Mouse (Mus musculus): ENCODE data around the gene Dapp1. TPM values are rescaled to one million over a fixed set of nuclear protein-coding genes. Genes with fewer than 3 reads are reported as not detected.
"Not testable (repeated sequence)": the region's sequence is repeated elsewhere in the genome, so short reads cannot be mapped to it uniquely, and the experiment has no call there.

Gene Dapp1
- polyA plus RNA-seq, 1 experiment from 2014 or later, result 3.7 TPM

DNA sequence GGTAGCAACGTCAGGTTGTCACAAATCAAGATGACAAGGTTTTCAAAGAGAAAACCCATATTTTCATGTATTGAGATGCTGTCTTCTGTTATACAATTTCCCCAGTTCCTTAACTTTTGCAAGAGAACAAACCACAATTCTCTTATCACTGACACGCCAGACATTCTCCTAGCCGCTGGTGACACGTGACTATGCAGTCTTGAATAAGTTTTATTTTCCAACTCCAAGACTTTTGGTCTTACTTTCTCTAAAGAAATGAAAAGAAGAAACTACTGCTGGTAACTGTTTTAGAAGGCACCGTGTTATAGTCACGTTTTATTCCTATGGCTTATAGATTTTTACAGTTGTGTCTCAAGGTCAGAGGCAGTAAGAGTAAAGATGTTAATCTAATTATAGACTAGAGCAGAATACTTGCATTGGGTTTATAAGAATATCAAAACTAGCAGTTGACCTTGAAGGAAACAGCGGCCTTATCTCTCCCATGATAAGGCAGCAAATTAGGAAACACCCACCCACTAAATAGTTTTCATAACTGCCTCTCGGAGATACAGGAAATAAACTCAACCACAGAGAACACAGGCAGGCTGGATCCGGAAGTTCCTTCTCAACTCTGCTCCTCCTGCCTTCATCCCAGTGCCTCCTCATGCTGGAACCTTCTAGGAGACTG, 12.4 kb downstream of the Dapp1 start:
- no peaks in the 10 kb centered on the region for H3K4me1 ChIP-seq (replicated peaks; ENCODE audit: control insufficient read depth, insufficient read depth, low read length)
- H3K9me3 ChIP-seq (ENCODE audit: control insufficient read depth, low read length), result no peaks in the 10 kb centered on the region
- ATAC-seq (ENCODE audit: low FRiP score) (no peak), DNase-seq (ENCODE audit: low spot score) (no peak)
- H3K27ac ChIP-seq (ENCODE audit: low read depth, low read length), result no peak overlapping the region
- H3K36me3 ChIP-seq (ENCODE audit: control insufficient read depth, insufficient read depth, low read length), result no peaks in the 10 kb centered on the region
- WGBS, result 92% methylated on average over 9 of the region's 9 CpGs
- H3K9ac ChIP-seq (ENCODE audit: low read depth, low read length), result no peak overlapping the region
- H3K4me3 ChIP-seq (ENCODE audit: low read depth, low read length), result no peak overlapping the region
- no peak overlapping the region for H3K4me2 ChIP-seq (replicated peaks; ENCODE audit: low read depth, low read length)
- H3K27me3 ChIP-seq (ENCODE audit: control insufficient read depth, insufficient read depth, low read length), result no peaks in the 10 kb centered on the region

DNA sequence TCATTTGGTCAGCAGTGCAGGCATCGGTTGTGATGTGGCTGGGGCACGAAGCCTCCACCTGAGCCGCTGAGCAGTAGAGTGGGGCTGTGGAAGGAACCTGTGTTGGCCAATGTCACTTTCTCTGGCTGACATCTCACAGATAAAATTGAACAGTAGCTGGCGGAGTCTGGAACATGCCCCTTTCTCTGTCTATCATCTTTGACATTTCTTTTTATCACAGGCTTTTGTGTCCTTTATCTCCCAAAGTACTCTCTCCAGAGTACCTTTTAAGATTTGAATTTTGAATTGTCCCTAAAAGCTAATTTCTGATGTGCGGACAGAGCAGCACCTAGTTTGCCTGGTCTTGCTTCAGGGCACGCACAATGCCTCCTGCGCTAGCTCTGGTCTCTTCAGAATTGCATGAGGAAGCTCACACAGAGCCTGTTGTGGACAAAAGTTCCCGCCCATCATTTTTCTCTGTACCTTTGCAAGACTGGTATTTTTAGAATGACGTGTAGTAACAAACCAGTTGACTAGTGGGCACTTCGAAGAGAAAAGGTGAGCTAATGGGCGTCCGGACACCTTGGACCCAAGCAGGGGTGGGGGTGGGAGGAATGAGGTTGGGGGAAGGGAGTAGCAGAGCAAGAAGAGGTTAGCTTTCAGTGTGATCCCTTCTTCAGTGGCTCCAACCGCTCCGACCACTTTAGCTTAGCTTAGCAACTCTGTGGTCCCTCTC, 13.1 kb downstream of the Dapp1 start:
- WGBS, result 88% methylated on average over 14 of the region's 14 CpGs
- no peak overlapping the region for H3K4me3 ChIP-seq (ENCODE audit: low read depth, low read length)
- H3K4me2 ChIP-seq (replicated peaks; ENCODE audit: low read depth, low read length), result no peak overlapping the region
- H3K9me3 ChIP-seq (ENCODE audit: control insufficient read depth, low read length), result no peaks in the 10 kb centered on the region
- H3K4me1 ChIP-seq (replicated peaks; ENCODE audit: control insufficient read depth, insufficient read depth, low read length), result no peaks in the 10 kb centered on the region
- H3K27me3 ChIP-seq (ENCODE audit: control insufficient read depth, insufficient read depth, low read length), result no peaks in the 10 kb centered on the region
- no peaks in the 10 kb centered on the region for H3K36me3 ChIP-seq (ENCODE audit: control insufficient read depth, insufficient read depth, low read length)
- no peak overlapping the region for H3K9ac ChIP-seq (ENCODE audit: low read depth, low read length)
- ATAC-seq (ENCODE audit: low FRiP score) (no peak), DNase-seq (ENCODE audit: low spot score) (no peak)
- no peak overlapping the region for H3K27ac ChIP-seq (ENCODE audit: low read depth, low read length)

DNA sequence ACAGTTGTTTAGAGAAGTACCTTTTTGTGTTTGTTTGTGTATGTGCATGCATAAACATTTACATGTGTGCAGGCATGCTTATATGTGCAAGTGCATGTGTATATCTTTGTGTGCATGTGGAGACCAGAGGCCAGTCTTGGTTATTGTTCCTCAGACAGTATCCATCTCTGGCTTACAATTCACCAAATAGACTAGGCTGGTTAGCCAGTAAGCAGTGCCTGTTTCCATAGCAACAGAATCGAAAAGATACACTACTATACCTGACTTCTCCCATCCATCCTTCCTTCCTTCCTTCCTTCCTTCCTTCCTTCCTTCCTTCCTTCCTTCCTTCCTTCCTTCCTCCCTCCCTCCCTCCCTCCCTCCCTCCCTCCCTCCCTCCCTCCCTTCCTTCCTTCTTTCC, 17.3 kb downstream of the Dapp1 start:
- not testable (repeated sequence) for H3K36me3 ChIP-seq (ENCODE audit: control insufficient read depth, insufficient read depth, low read length); H3K4me1 ChIP-seq (replicated peaks; ENCODE audit: control insufficient read depth, insufficient read depth, low read length); H3K9ac ChIP-seq (ENCODE audit: low read depth, low read length); H3K4me3 ChIP-seq (ENCODE audit: low read depth, low read length); H3K9me3 ChIP-seq (ENCODE audit: control insufficient read depth, low read length); H3K27me3 ChIP-seq (ENCODE audit: control insufficient read depth, insufficient read depth, low read length); H3K27ac ChIP-seq (ENCODE audit: low read depth, low read length); H3K4me2 ChIP-seq (replicated peaks; ENCODE audit: low read depth, low read length); DNase-seq (ENCODE audit: low spot score); ATAC-seq (ENCODE audit: low FRiP score)
- WGBS, result 62% methylated on average over 1 of the region's 1 CpGs

DNA sequence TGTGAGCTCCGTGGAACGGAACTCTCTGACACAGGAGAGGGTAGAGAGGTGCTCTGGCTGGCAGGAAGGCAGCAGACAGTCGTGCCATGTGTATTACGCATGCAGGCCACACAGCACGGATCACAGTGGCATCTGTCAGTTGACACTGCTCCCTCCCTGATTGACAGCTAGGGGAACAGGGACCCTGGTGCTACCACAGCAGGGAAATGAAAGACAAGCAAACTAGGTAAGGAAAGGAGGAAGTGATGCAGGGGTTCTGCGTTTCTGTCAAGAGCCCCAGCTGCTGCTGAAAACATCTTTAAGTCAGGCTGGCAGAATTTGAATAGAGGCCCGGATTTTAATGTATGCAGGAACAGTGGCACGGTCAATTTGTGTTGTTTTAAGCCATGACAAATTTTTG, 17.8 kb downstream of the Dapp1 start:
- no peak for DNase-seq (ENCODE audit: low spot score)
- no peak for ATAC-seq (ENCODE audit: low FRiP score)

DNA sequence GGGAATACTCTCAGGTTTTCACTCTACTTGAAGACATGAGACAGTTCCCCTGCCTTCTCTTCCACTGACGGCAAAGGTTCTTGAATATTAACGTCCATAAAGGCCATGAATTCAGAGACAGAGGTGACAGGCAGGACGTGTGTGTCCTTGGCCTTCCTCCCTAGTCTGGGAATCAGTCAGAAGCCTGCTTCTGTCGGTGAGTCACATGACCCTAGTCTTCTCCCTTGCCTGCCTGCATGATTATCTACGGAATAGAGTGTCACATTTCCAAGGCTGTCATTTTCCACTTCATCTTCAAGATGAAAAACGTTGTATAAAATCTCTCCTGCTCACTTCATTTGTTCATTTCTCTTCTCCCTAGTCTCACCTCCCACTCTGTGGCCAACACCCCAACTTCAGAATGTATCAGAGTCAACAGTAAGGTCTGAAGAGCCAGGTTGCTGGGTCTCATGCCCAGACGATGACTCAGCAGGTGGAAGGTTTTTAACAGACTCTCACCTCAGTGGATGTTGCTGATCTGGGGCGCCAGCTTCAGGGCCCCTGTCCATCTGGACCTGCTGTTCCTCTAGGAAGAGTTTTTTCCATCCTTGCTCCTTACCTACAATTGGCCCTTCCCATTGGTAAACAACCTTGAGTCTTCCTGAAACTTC, 19.5 kb downstream of the Dapp1 start:
- Histone ChIP-seq H3K4me1 (replicated peaks; ENCODE audit: control insufficient read depth, insufficient read depth, low read length) (no peaks in the 10 kb centered on the region), H3K9ac (ENCODE audit: low read depth, low read length) (no peak overlapping the region), H3K36me3 (ENCODE audit: control insufficient read depth, insufficient read depth, low read length) (no peaks in the 10 kb centered on the region), H3K4me3 (ENCODE audit: low read depth, low read length) (no peak overlapping the region), H3K27ac (ENCODE audit: low read depth, low read length) (no peak overlapping the region), H3K27me3 (ENCODE audit: control insufficient read depth, insufficient read depth, low read length) (no peaks in the 10 kb centered on the region), H3K4me2 (replicated peaks; ENCODE audit: low read depth, low read length) (no peak overlapping the region), H3K9me3 (ENCODE audit: control insufficient read depth, low read length) (no peaks in the 10 kb centered on the region)
- ATAC-seq (ENCODE audit: low FRiP score), result no peak
- no peak for DNase-seq (ENCODE audit: low spot score)
- 71% methylated on average over 8 of the region's 8 CpGs for WGBS

More for the DNA sequence above, 17.8 kb downstream of the Dapp1 start:
- Histone ChIP-seq H3K9ac (ENCODE audit: low read depth, low read length) (no peak overlapping the region), H3K27me3 (ENCODE audit: control insufficient read depth, insufficient read depth, low read length) (no peaks in the 10 kb centered on the region), H3K4me1 (replicated peaks; ENCODE audit: control insufficient read depth, insufficient read depth, low read length) (no peaks in the 10 kb centered on the region), H3K4me3 (ENCODE audit: low read depth, low read length) (no peak overlapping the region), H3K9me3 (ENCODE audit: control insufficient read depth, low read length) (no peaks in the 10 kb centered on the region), H3K27ac (ENCODE audit: low read depth, low read length) (no peak overlapping the region), H3K4me2 (replicated peaks; ENCODE audit: low read depth, low read length) (no peak overlapping the region), H3K36me3 (ENCODE audit: control insufficient read depth, insufficient read depth, low read length) (no peaks in the 10 kb centered on the region)
- WGBS, result 62% methylated on average over 8 of the region's 8 CpGs

DNA sequence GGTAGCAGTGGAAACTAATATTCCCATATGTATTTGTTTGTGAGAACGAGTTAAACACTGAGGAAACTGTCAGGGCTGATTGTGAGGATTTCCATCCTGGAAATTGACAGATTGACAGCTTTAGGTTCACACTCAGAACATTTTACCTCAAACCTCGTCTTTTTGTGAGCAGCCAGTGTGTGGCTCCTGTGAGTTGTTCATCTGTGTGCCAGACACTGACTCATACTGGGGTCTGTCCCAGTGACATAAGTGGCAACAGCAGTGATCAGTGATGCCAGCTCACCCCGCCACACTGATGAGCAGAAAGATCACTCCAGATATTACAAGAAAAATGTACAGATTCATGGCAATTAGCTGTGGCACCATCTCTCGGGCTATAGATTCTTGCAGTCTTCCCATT, 21.9 kb downstream of the Dapp1 start:
- DNase-seq (ENCODE audit: low spot score) (no peak), ATAC-seq (ENCODE audit: low FRiP score) (no peak)
- no peak overlapping the region for H3K27ac ChIP-seq (ENCODE audit: low read depth, low read length)
- H3K4me2 ChIP-seq (replicated peaks; ENCODE audit: low read depth, low read length), result no peak overlapping the region
- no peaks in the 10 kb centered on the region for H3K36me3 ChIP-seq (ENCODE audit: control insufficient read depth, insufficient read depth, low read length)
- H3K9me3 ChIP-seq (ENCODE audit: control insufficient read depth, low read length), result no peaks in the 10 kb centered on the region
- H3K27me3 ChIP-seq (ENCODE audit: control insufficient read depth, insufficient read depth, low read length), result no peaks in the 10 kb centered on the region
- WGBS, result 89% methylated on average over 4 of the region's 4 CpGs
- no peaks in the 10 kb centered on the region for H3K4me1 ChIP-seq (replicated peaks; ENCODE audit: control insufficient read depth, insufficient read depth, low read length)
- H3K9ac ChIP-seq (ENCODE audit: low read depth, low read length), result no peak overlapping the region
- no peak overlapping the region for H3K4me3 ChIP-seq (ENCODE audit: low read depth, low read length)

DNA sequence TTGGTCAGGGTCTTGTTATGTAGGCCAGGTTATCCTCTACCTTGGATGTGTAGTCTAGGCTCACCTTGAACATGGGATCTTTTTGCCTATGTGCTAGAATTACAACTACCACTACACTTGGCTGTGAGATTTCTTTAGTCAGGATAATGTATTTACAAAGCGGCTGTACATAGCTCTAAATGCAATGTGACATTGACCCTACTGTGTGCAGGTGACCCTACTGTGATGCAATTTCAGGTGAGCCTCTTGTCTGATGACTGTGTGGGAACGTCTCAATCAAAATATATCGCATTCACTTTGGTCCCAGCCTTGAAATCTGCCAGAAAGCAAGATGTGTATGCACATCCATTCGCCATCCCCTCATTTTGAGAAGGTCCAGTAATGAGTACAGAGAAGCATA, 23.0 kb downstream of the Dapp1 start:
- no peak overlapping the region for H3K4me3 ChIP-seq (ENCODE audit: low read depth, low read length)
- WGBS, result 94% methylated on average over 4 of the region's 4 CpGs
- ATAC-seq (ENCODE audit: low FRiP score), result no peak
- H3K36me3 ChIP-seq (ENCODE audit: control insufficient read depth, insufficient read depth, low read length), result no peaks in the 10 kb centered on the region
- no peak for DNase-seq (ENCODE audit: low spot score)
- no peaks in the 10 kb centered on the region for H3K27me3 ChIP-seq (ENCODE audit: control insufficient read depth, insufficient read depth, low read length)
- H3K4me2 ChIP-seq (replicated peaks; ENCODE audit: low read depth, low read length), result no peak overlapping the region
- H3K4me1 ChIP-seq (replicated peaks; ENCODE audit: control insufficient read depth, insufficient read depth, low read length), result no peaks in the 10 kb centered on the region
- no peak overlapping the region for H3K27ac ChIP-seq (ENCODE audit: low read depth, low read length)
- H3K9me3 ChIP-seq (ENCODE audit: control insufficient read depth, low read length), result no peaks in the 10 kb centered on the region
- H3K9ac ChIP-seq (ENCODE audit: low read depth, low read length), result no peak overlapping the region

DNA sequence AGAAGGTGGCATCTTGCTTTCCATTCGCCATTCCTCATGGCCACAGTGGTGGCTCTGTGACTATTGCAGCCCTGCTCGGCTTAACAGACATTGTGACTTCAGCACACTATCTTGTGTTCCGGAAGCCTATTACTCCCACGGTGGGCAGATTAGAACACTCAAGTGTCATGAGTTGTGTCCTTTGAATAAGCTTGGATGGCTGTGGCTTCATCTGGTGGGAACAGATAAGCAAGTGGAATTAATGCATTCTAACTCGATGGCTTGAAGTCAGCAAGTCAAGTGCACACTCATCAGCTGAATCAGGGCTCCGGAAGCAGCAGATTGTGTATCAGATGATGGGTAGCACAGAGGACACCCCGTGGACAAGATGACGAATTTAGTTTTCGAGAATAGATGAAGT, 23.5 kb downstream of the Dapp1 start:
- no peaks in the 10 kb centered on the region for H3K9me3 ChIP-seq (ENCODE audit: control insufficient read depth, low read length)

More for the DNA sequence above, 23.5 kb downstream of the Dapp1 start:
- no peaks in the 10 kb centered on the region for H3K4me1 ChIP-seq (replicated peaks; ENCODE audit: control insufficient read depth, insufficient read depth, low read length)
- H3K4me2 ChIP-seq (replicated peaks; ENCODE audit: low read depth, low read length), result no peak overlapping the region
- H3K27ac ChIP-seq (ENCODE audit: low read depth, low read length), result no peak overlapping the region
- no peaks in the 10 kb centered on the region for H3K36me3 ChIP-seq (ENCODE audit: control insufficient read depth, insufficient read depth, low read length)
- no peaks in the 10 kb centered on the region for H3K27me3 ChIP-seq (ENCODE audit: control insufficient read depth, insufficient read depth, low read length)
- ATAC-seq (ENCODE audit: low FRiP score) (no peak), DNase-seq (ENCODE audit: low spot score) (no peak)
- no peak overlapping the region for H3K9ac ChIP-seq (ENCODE audit: low read depth, low read length)
- 90% methylated on average over 9 of the region's 9 CpGs for WGBS
- no peak overlapping the region for H3K4me3 ChIP-seq (ENCODE audit: low read depth, low read length)
